Mouse (Mus musculus): ENCODE data around the gene Oxct2a. TPM values are rescaled to one million over a fixed set of nuclear protein-coding genes. Genes with fewer than 3 reads are reported as not detected.

Oxct2a gene
- total and polyA plus RNA-seq, 3 experiments = 0.04 TPM; not detected in 2

GRCm38 (mm10) chr4:123286790-123287189 is 36.6 kb downstream of the Oxct2a start (continued):
- no peak for TF ChIP-seq CTCF (IDR thresholded peaks at IDR 0.05 in 2 of 3, conservative IDR thresholded peaks at IDR 0.05 in 1 of 3; ENCODE audit: control insufficient read depth in 1 of 3, insufficient read depth in 1 of 3, low read depth in 2 of 3, low read length in 3 of 3, poor library complexity in 1 of 3, severe bottlenecking in 1 of 3)
- TF ChIP-seq CHD1 (IDR thresholded peaks at IDR 0.05; ENCODE audit: low read depth, low read length) = no peak
- no peak for TF ChIP-seq UBTF (IDR thresholded peaks at IDR 0.05; ENCODE audit: borderline replicate concordance, insufficient read depth, low read depth, low read length)
- no peak for TF ChIP-seq GABPA (IDR thresholded peaks at IDR 0.05; ENCODE audit: low read depth, low read length)
- peak; percentile 93 for TF ChIP-seq ETS1 (IDR thresholded peaks at IDR 0.05; ENCODE audit: low read depth, low read length)
- TF ChIP-seq USF2 (IDR thresholded peaks at IDR 0.05; ENCODE audit: borderline replicate concordance in 1 of 2, insufficient read depth in 1 of 2, low read depth in 1 of 2, low read length in 2 of 2) = no peak
- no peak for TF ChIP-seq MYB (IDR thresholded peaks at IDR 0.05; ENCODE audit: low read depth, low read length)
- peak in 1 of 2 experiments; percentile 45; a peak in 1 of 4 replicates for TF ChIP-seq POLR2A (IDR thresholded peaks at IDR 0.05; ENCODE audit: control insufficient read depth in 1 of 2, insufficient read depth in 1 of 2, low read depth in 1 of 2, low read length in 2 of 2, poor library complexity in 1 of 2)
- TF ChIP-seq MEF2A (IDR thresholded peaks at IDR 0.05; ENCODE audit: extremely low read depth, insufficient replicate concordance, low read depth, low read length, poor library complexity, severe bottlenecking) = no peak
- no peak for TF ChIP-seq ZKSCAN1 (IDR thresholded peaks at IDR 0.05; ENCODE audit: low read depth, low read length)
- TF ChIP-seq NRF1 (IDR thresholded peaks at IDR 0.05; ENCODE audit: insufficient read depth, low read depth, low read length, poor library complexity, severe bottlenecking) = no peak
- TF ChIP-seq SIN3A (IDR thresholded peaks at IDR 0.05; ENCODE audit: low read length) = peak; percentile 83
- 0 out of 2 replicates have a peak, but pooled peaks have one; percentile 57 for TF ChIP-seq ZMIZ1 (IDR thresholded peaks at IDR 0.05; ENCODE audit: low read depth, low read length)
- no peak for TF ChIP-seq POLR2AphosphoS5 (IDR thresholded peaks at IDR 0.05; ENCODE audit: borderline replicate concordance, low read depth, low read length)
- no peak; the same call in 1 of the 2 replicates for TF ChIP-seq ZNF384 (IDR thresholded peaks at IDR 0.05; ENCODE audit: low read depth, low read length)
- peak; percentile 75; the same call in 1 of the 2 replicates for TF ChIP-seq POLR2AphosphoS2 (IDR thresholded peaks at IDR 0.05; ENCODE audit: low read length)
- TF ChIP-seq MAX (IDR thresholded peaks at IDR 0.05; ENCODE audit: low read length) = no peak; the same call in 1 of the 2 replicates
- TF ChIP-seq EP300 (IDR thresholded peaks at IDR 0.05; ENCODE audit: low read depth in 1 of 2, low read length in 2 of 2) = peak; percentile 94 to 96
- no peak for TF ChIP-seq NELFE (IDR thresholded peaks at IDR 0.05; ENCODE audit: low read depth, low read length)

- TF ChIP-seq MXI1 (IDR thresholded peaks at IDR 0.05; ENCODE audit: low read depth, low read length) (peak; percentile 9; the same call in 1 of the 2 replicates), MAFK (IDR thresholded peaks at IDR 0.05; ENCODE audit: borderline replicate concordance, low read depth, low read length) (no peak), USF1 (IDR thresholded peaks at IDR 0.05; ENCODE audit: low read depth, low read length) (peak; percentile 38; the same call in 1 of the 2 replicates), SIN3A (IDR thresholded peaks at IDR 0.05; ENCODE audit: low read length) (0 out of 2 replicates have a peak, but pooled peaks have one; percentile 9), TCF12 (IDR thresholded peaks at IDR 0.05; ENCODE audit: low read depth, low read length) (no peak)
- Histone ChIP-seq H3K9me3 (replicated peaks; ENCODE audit: insufficient read depth, low read length) (no peaks in the 10 kb centered on the region), H3K9ac (ENCODE audit: control insufficient read depth, low read depth, low read length, poor library complexity, severe bottlenecking) (peak overlapping the region; percentile 95), H3K4me3 (ENCODE audit: control insufficient read depth in 1 of 2, insufficient read depth in 1 of 2, low read depth in 2 of 2, low read length in 2 of 2) (peak overlapping the region; percentile 87 to 98), H3K79me2 (ENCODE audit: control insufficient read depth, insufficient read depth, low read length, poor library complexity) (peaks cover 59% of the 10 kb centered on the region), H3K36me3 (ENCODE audit: control insufficient read depth in 1 of 2, insufficient read depth in 2 of 2, low read length in 2 of 2) (peaks cover 32 to 35% of the 10 kb centered on the region in 2 experiments), H3K27ac (ENCODE audit: control insufficient read depth, low read depth, low read length) (peak overlapping the region; percentile 82), H3K4me1 (ENCODE audit: control insufficient read depth in 1 of 2, insufficient read depth in 2 of 2, low read length in 2 of 2) (peaks cover 11 to 27% of the 10 kb centered on the region in 2 experiments), H3K27me3 (ENCODE audit: control insufficient read depth in 1 of 2, insufficient read depth in 2 of 2, low read length in 2 of 2) (no peaks in the 10 kb centered on the region)
- DNase-seq (ENCODE audit: low read depth, low spot score) = peak; percentile 34
Observed at GRCm38 (mm10) chr4:123284731-123285624, 38.5 kb downstream of the Oxct2a start.
